Comparison of ENCODE assay signal across 18 mouse cellular contexts in genomic region chr1:18105029-18105865, GRCm38 (mm10). TPM values are rescaled to one million over a fixed set of nuclear protein-coding genes. Genes with fewer than 3 reads are reported as not detected.
DNase-seq lines count a peak whose midpoint lies in the region; ATAC-seq lines count a peak whose summit lies in the region.
"Had no signal": no experiment of that assay in that cellular context is flagged by ENCODE, and none has a peak within 500 bp of the region (broad histone marks: within the 10 kb centered on the region; RNA-seq: fewer than 3 reads in every experiment).

No protein-coding gene starts in this region.

- H3K27me3 ChIP-seq in neural tube, embryonic 11.5 days (ENCODE audit: control insufficient read depth, insufficient read depth, low read length) = peaks cover 5% of the 10 kb centered on the region
- peaks cover 2% of the 10 kb centered on the region; the same call in 1 of the 2 replicates for H3K27me3 ChIP-seq in midbrain, embryonic 14.5 days (ENCODE audit: control insufficient read depth, insufficient read depth, low read length)
- H3K27me3 ChIP-seq: embryonic facial prominence, embryonic 13.5 days had no signal

- DNase-seq in embryo, embryonic 10.5 days (ENCODE audit: low spot score) = peak; percentile 15
- DNase-seq in embryo, embryonic 10 days (ENCODE audit: low spot score) = no peak
- peak; percentile 28 for DNase-seq in neural tube, embryonic 11.5 days (ENCODE audit: low spot score)
- no peak for DNase-seq in neural tube, embryonic 10.5 days (ENCODE audit: extremely low spot score, low spot score)
- peak; percentile 9 for DNase-seq in midbrain, embryonic 14.5 days
- DNase-seq in B cell, adult 2 months = no peak
- DNase-seq in testis, postnatal 10 days (ENCODE audit: low spot score) = no peak
- no peak for DNase-seq in layer of hippocampus, adult 9-10 months (ENCODE audit: low spot score)
- DNase-seq: kidney, postnatal 4 days; lung, adult 18-20 months; lung, postnatal 4 days; thymus, postnatal 14 days had no signal

- no peaks in the 10 kb centered on the region for H3K4me1 ChIP-seq in neural tube, embryonic 11.5 days (ENCODE audit: control insufficient read depth, insufficient read depth, low read length)
- H3K4me1 ChIP-seq in midbrain, embryonic 14.5 days (ENCODE audit: control insufficient read depth, insufficient read depth, low read length) = no peaks in the 10 kb centered on the region
- H3K4me1 ChIP-seq: embryonic facial prominence, embryonic 13.5 days had no signal

- H3K4me3 ChIP-seq in neural tube, embryonic 11.5 days (ENCODE audit: low read depth, low read length) = no peak overlapping the region
- no peak overlapping the region for H3K4me3 ChIP-seq in midbrain, embryonic 14.5 days (replicated peaks; ENCODE audit: low read depth, low read length)
- H3K4me3 ChIP-seq: embryonic facial prominence, embryonic 13.5 days had no signal

- H3K27ac ChIP-seq in neural tube, embryonic 11.5 days (ENCODE audit: low read depth, low read length) = no peak overlapping the region
- no peak overlapping the region for H3K27ac ChIP-seq in midbrain, embryonic 14.5 days (replicated peaks; ENCODE audit: low read depth, low read length)
- H3K27ac ChIP-seq: embryonic facial prominence, embryonic 13.5 days had no signal

- peak; percentile 92 for ATAC-seq in neural tube, embryonic 11.5 days (ENCODE audit: insufficient read depth, low FRiP score, low TSS enrichment)
- ATAC-seq in midbrain, embryonic 14.5 days (ENCODE audit: low FRiP score, low TSS enrichment) = no peak; the same call in 1 of the 2 replicates
- ATAC-seq: inflammation-experienced regulatory T-cells, adult 6 months had no signal

- H3K9ac ChIP-seq in neural tube, embryonic 11.5 days (ENCODE audit: low read length) = no peak overlapping the region
- H3K9ac ChIP-seq in midbrain, embryonic 14.5 days (replicated peaks; ENCODE audit: low read length) = no peak overlapping the region
- H3K9ac ChIP-seq: embryonic facial prominence, embryonic 13.5 days had no signal

- no peak overlapping the region for H3K4me2 ChIP-seq in neural tube, embryonic 11.5 days (ENCODE audit: low read depth)
- no peak overlapping the region for H3K4me2 ChIP-seq in midbrain, embryonic 14.5 days (ENCODE audit: low read length)
- H3K4me2 ChIP-seq: embryonic facial prominence, embryonic 13.5 days; heart, embryonic 11.5 days had no signal

- no peaks in the 10 kb centered on the region for H3K36me3 ChIP-seq in neural tube, embryonic 11.5 days (ENCODE audit: control insufficient read depth, insufficient read depth, low read length)
- no peaks in the 10 kb centered on the region for H3K36me3 ChIP-seq in midbrain, embryonic 14.5 days (ENCODE audit: control insufficient read depth, insufficient read depth, low read length)
- H3K36me3 ChIP-seq: embryonic facial prominence, embryonic 13.5 days had no signal

- 56% methylated on average over 1 of the region's 1 CpGs for whole genome bisulfite sequencing in neural tube, embryonic 11.5 days
- 20% methylated on average over 1 of the region's 1 CpGs for WGBS in midbrain, embryonic 14.5 days

- H3K9me3 ChIP-seq in neural tube, embryonic 11.5 days (ENCODE audit: control insufficient read depth, low read length) = no peaks in the 10 kb centered on the region
- H3K9me3 ChIP-seq in midbrain, embryonic 14.5 days (ENCODE audit: control insufficient read depth, low read length) = no peaks in the 10 kb centered on the region
- H3K9me3 ChIP-seq: embryonic facial prominence, embryonic 13.5 days had no signal

RNA-seq across cellular contexts. Expression of gene Crisp4, which starts 40.5 kb away (rescaled TPM):
- polyA plus RNA-seq in neural tube, embryonic 11.5 days (2014; fragmentation: Nextera tagmentation; extraction: Ambion mirVana) = not detected in 2 replicates
- polyA plus RNA-seq in midbrain, embryonic 14.5 days (2014; fragmentation: Nextera tagmentation; extraction: Ambion mirVana) = not detected in 2 replicates
- polyA plus RNA-seq: embryonic facial prominence, embryonic 13.5 days; heart, embryonic 11.5 days; inflammation-experienced regulatory T-cells, adult 6 months; liver, adult 2 months; spleen, adult 2 months; stomach, embryonic 16.5 days had no signal

Comparison
In these comparisons a context has a peak if more than half of its experiments do, and no peak if none do; other contexts are left out.
1. DNase-seq: peak in embryo, embryonic 10.5 days (single experiment), neural tube, embryonic 11.5 days (single experiment) and midbrain, embryonic 14.5 days (single experiment); none in embryo, embryonic 10 days (single experiment), neural tube, embryonic 10.5 days (single experiment), B cell, adult 2 months (0 of 2), testis, postnatal 10 days (single experiment) and layer of hippocampus, adult 9-10 months (single experiment).